Mouse (Mus musculus): Measurements from ENCODE around the gene Chsy1. TPM values are rescaled to one million over a fixed set of nuclear protein-coding genes. Genes with fewer than 3 reads are reported as not detected.
"Not testable (repeated sequence)": the region's sequence is repeated elsewhere in the genome, so short reads cannot be mapped to it uniquely, and the experiment has no call there.

Chsy1 gene
- total and polyA plus RNA-seq, 2 experiments from 2014 or later: 8.7 to 49.9 TPM

DNA sequence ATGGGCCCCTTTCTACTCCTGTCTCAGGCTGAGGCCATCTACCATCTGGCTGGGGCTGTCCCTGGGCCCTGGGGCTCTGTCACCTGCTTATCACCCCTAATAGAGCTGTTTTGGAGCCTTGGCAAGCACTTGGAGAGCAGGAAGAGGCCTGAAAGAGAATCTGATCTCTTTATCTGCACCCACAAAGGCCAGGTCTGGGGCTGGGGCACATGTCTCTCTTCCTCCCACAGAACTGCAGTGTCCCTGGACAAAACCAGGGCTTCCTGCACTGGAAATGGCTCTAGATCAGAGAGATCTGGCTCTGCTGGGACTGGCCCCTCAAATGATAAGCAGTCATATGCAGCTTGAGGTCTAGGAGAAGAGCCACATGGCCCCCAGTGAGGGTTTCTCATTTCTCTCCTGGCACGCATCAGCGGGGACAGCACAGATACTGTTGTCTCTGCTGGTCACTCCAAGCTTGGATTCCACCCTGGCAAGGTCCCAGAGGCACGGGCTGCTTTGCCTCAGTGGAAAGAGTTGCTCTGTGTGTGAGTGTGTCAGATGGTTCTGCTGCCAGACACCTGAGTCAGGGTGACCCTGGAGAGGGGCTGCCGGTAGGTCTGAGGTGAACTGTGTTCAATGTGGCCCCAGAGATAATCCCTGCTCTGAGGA, 78.4 kb downstream of the Chsy1 start:
- ATAC-seq (no peak), DNase-seq (no peak)
- no peak for TF ChIP-seq CTCF (IDR thresholded peaks at IDR 0.05; ENCODE audit: low read depth)
- Histone ChIP-seq H3K4me3 (ENCODE audit: low read depth, low read length) (no peak overlapping the region), H3K9me3 (ENCODE audit: low read length) (no peaks in the 10 kb centered on the region), H3K27me3 (ENCODE audit: insufficient read depth, low read length) (no peaks in the 10 kb centered on the region), H3K27ac (ENCODE audit: low read depth, low read length) (no peak overlapping the region), H3K4me2 (ENCODE audit: low read depth) (no peak overlapping the region), H3K36me3 (ENCODE audit: insufficient read depth) (no peaks in the 10 kb centered on the region), H3K9ac (no peak overlapping the region), H3K4me1 (ENCODE audit: insufficient read depth) (no peaks in the 10 kb centered on the region)
- 87% methylated on average over 4 of the region's 4 CpGs for WGBS

DNA sequence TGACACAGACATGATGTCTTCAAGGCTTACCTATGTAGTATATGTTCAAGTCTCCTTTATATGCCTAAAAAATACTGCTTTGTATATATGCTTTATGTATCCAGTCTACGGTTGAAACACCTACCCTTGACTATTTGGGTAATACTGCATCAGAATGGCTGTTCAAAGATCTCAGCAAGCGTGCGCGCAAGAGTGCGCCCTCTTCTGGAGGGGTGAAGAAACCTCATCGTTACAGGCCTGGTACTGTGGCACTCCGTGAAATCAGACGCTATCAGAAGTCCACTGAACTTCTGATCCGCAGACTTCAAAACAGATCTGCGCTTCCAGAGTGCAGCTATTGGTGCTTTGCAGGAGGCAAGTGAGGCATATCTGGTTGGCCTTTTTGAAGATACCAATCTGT, 81.1 kb downstream of the Chsy1 start:
- ATAC-seq; H3K27me3 ChIP-seq (ENCODE audit: insufficient read depth, low read length); H3K4me3 ChIP-seq (ENCODE audit: low read depth, low read length); H3K4me2 ChIP-seq (ENCODE audit: low read depth); H3K4me1 ChIP-seq (ENCODE audit: insufficient read depth); H3K9me3 ChIP-seq (ENCODE audit: low read length); H3K27ac ChIP-seq (ENCODE audit: low read depth, low read length); H3K36me3 ChIP-seq (ENCODE audit: insufficient read depth); DNase-seq; H3K9ac ChIP-seq: not testable (repeated sequence)
- 89% methylated on average over 10 of the region's 10 CpGs for WGBS

DNA sequence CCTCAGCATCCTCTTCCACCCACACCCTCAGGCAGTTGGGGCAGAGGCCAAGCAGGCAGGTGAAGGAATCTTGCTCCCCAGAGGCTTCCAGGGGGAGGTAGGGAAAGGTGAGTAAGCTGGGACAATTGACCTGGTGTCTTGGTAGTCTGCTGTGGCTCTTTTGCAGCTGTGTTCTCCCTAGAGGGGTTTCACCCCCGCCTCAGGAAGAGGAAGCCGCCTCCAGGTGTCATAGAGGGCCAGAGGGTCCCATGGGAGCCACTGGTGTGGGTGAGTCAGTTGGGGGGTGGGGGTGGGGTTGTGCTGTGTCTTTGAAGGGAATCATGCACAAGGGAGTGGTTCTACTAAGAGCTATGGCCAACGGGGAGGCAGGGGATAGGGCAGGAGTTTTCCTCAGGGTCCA, 85.2 kb downstream of the Chsy1 start:
- no peak overlapping the region for H3K4me3 ChIP-seq (ENCODE audit: low read depth, low read length)

DNA sequence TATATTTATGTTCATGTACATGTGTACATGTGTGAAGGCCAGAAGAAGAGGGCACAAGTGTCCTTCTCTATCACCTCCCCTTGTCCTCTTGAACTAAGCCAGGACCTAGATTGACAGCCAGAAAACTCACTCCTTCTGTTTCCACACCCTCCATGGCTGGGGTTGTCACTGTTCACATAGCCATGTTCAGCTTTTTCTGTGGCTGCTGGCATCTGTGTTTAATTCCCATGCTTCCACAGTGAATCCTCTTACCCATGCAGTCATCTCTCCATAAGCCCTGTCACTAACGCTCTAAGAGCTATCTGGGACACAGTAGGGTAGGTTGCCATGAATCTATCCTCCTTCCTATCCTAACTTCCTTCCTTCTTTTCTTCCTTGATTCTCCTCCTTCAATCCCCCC, 86.6 kb downstream of the Chsy1 start:
- ATAC-seq (peak; percentile 26; the same call in 1 of the 2 replicates), DNase-seq (no peak)
- no peak overlapping the region for H3K4me3 ChIP-seq (ENCODE audit: low read depth, low read length)
- 73% methylated on average over 1 of the region's 1 CpGs for WGBS
- no peaks in the 10 kb centered on the region for H3K27me3 ChIP-seq (ENCODE audit: insufficient read depth, low read length)
- no peaks in the 10 kb centered on the region for H3K36me3 ChIP-seq (ENCODE audit: insufficient read depth)
- H3K27ac ChIP-seq (ENCODE audit: low read depth, low read length): no peak overlapping the region
- H3K4me1 ChIP-seq (ENCODE audit: insufficient read depth): no peaks in the 10 kb centered on the region
- no peak overlapping the region for H3K9ac ChIP-seq
- H3K9me3 ChIP-seq (ENCODE audit: low read length): no peaks in the 10 kb centered on the region
- no peak overlapping the region for H3K4me2 ChIP-seq (ENCODE audit: low read depth)
- TF ChIP-seq CTCF (IDR thresholded peaks at IDR 0.05; ENCODE audit: low read depth): no peak

More for the DNA sequence above, 85.2 kb downstream of the Chsy1 start:
- WGBS: 85% methylated on average over 3 of the region's 3 CpGs
- ATAC-seq: no peak
- no peaks in the 10 kb centered on the region for H3K4me1 ChIP-seq (ENCODE audit: insufficient read depth)
- H3K9me3 ChIP-seq (ENCODE audit: low read length): no peaks in the 10 kb centered on the region
- H3K9ac ChIP-seq: no peak overlapping the region
- H3K27ac ChIP-seq (ENCODE audit: low read depth, low read length): no peak overlapping the region
- H3K36me3 ChIP-seq (ENCODE audit: insufficient read depth): no peaks in the 10 kb centered on the region
- no peaks in the 10 kb centered on the region for H3K27me3 ChIP-seq (ENCODE audit: insufficient read depth, low read length)
- H3K4me2 ChIP-seq (ENCODE audit: low read depth): no peak overlapping the region
- TF ChIP-seq CTCF (IDR thresholded peaks at IDR 0.05; ENCODE audit: low read depth): no peak
- no peak for DNase-seq

DNA sequence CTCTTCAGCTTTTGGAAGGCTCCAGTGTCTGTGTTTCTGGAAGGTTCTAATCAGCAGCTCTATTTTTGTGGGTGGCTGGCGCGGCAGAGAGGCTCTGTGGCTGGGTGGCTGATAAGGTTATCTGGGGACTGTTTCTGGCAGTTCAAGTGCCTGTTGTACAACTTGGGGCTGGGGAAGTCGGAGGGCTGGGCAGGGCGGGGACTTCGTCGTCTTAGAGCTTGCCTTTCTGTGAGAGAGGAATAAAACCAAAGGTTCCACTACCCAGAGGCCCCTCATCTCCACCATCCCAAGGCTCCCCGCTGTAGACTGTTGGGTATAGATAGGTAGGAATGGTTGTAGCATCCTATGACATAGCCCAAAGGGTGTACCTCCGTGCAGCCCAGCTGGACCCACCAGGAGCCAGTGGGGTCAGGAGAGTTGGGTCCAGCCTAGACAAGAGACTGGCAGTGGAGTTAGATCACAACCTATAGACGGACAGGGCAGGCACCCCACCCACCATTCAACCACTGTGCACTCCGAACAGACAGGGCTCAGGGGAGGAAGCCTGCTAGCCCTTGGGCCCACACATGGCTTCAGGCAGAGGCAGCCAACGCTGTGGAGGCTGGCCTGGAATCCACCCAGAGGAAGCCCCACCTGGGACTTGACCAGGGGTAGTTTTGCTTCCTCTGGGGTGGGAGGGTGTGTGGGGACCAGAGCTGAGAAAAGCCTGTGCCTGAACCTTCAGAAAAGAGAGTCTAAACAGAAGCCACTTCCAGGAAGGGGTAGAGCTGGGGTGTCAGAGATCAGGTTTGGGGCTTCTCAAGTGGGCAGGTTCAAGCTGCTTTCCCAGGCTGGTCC, 87.5 kb downstream of the Chsy1 start:
- TF ChIP-seq CTCF (IDR thresholded peaks at IDR 0.05; ENCODE audit: low read depth): no peak
- Histone ChIP-seq H3K9ac (no peak overlapping the region), H3K27ac (ENCODE audit: low read depth, low read length) (no peak overlapping the region), H3K36me3 (ENCODE audit: insufficient read depth) (no peaks in the 10 kb centered on the region), H3K4me1 (ENCODE audit: insufficient read depth) (no peaks in the 10 kb centered on the region), H3K4me2 (ENCODE audit: low read depth) (no peak overlapping the region), H3K9me3 (ENCODE audit: low read length) (no peaks in the 10 kb centered on the region), H3K4me3 (ENCODE audit: low read depth, low read length) (no peak overlapping the region), H3K27me3 (ENCODE audit: insufficient read depth, low read length) (no peaks in the 10 kb centered on the region)
- WGBS: 84% methylated on average over 11 of the region's 11 CpGs
- DNase-seq (no peak), ATAC-seq (no peak)

DNA sequence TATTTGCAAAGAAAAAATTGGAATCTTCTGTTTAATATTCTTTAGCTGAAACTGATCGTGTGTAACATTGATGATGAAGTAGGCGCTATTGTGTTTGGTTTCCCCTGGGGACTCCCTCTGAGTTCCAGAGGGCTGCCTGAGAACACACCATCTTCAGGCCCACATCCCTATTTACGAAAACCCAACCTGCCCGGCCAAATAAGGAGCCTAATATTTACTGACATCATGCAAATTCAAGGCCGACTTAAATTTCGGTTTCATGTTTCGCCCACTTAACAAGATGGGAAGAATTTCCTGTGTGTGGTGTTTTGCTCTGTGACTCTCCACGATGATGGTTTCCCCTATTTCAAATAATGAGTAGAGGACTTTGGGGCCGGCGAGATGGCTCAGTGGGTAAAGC, 89.1 kb downstream of the Chsy1 start:
- Histone ChIP-seq H3K27ac (ENCODE audit: low read depth, low read length) (no peak overlapping the region), H3K4me2 (ENCODE audit: low read depth) (no peak overlapping the region), H3K27me3 (ENCODE audit: insufficient read depth, low read length) (no peaks in the 10 kb centered on the region), H3K36me3 (ENCODE audit: insufficient read depth) (no peaks in the 10 kb centered on the region), H3K9me3 (ENCODE audit: low read length) (no peaks in the 10 kb centered on the region), H3K9ac (no peak overlapping the region), H3K4me1 (ENCODE audit: insufficient read depth) (no peaks in the 10 kb centered on the region), H3K4me3 (ENCODE audit: low read depth, low read length) (no peak overlapping the region)
- ATAC-seq (no peak), DNase-seq (no peak)
- 90% methylated on average over 10 of the region's 10 CpGs for WGBS
- TF ChIP-seq CTCF (IDR thresholded peaks at IDR 0.05; ENCODE audit: low read depth): no peak

DNA sequence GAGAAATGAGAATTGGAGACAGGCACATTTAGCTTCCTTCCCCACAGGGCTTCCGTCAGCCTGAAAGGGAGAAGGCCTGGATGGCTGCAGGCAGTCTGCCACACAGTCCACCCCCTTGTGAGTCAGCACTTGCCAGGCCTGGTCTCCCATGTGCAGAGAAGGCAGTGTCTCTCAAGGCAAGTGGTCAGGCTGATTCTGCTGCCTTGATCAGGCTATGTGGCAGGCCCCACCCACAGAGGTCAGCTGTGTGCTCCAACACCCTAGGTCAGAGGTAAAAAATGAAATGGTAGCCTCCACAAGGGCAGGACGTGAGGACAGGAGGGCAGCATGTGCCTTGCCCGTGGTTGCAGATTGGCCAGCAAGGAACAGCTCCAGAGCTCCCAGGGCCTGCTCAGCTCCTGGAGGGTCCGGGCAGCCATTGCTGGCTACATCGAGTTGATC, 90.1 kb downstream of the Chsy1 start:
- Histone ChIP-seq H3K27me3 (ENCODE audit: insufficient read depth, low read length) (no peaks in the 10 kb centered on the region), H3K36me3 (ENCODE audit: insufficient read depth) (no peaks in the 10 kb centered on the region)
- DNase-seq: no peak

More for the DNA sequence above, 90.1 kb downstream of the Chsy1 start:
- no peak for TF ChIP-seq CTCF (IDR thresholded peaks at IDR 0.05; ENCODE audit: low read depth)
- 79% methylated on average over 5 of the region's 5 CpGs for WGBS
- ATAC-seq: 0 out of 2 replicates have a peak, but pooled peaks have one; percentile 12
- Histone ChIP-seq H3K9ac (no peak overlapping the region), H3K27ac (ENCODE audit: low read depth, low read length) (no peak overlapping the region), H3K4me1 (ENCODE audit: insufficient read depth) (no peaks in the 10 kb centered on the region), H3K4me2 (ENCODE audit: low read depth) (no peak overlapping the region), H3K4me3 (ENCODE audit: low read depth, low read length) (no peak overlapping the region), H3K9me3 (ENCODE audit: low read length) (no peaks in the 10 kb centered on the region)

All from forebrain, postnatal 0 days (tissue).